Mouse (Mus musculus): ENCODE data around the gene Efna5. TPM values are rescaled to one million over a fixed set of nuclear protein-coding genes. Genes with fewer than 3 reads are reported as not detected.

Gene Efna5
- polyA plus RNA-seq, 1 experiment from 2014 or later = 24.5 TPM

DNA sequence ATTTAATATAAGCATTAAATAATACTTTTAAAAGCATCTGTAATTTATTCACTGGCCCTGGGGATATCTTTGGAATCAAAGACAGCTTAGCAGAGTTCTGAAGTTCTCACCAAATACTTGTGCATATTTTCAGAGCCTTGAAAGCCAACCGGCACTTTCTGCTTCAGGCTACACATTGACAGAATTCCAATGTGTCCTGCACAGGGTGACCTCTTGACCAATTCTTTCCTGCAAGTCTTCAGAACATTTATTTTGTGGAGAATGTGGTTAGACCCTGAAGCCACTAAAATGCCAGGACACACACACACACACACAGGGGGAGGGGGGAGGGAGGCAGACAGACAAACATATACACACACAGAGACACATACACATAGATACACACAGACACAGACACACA, 199.4 kb downstream of the Efna5 start:
- Histone ChIP-seq H3K9me3 (replicated peaks; ENCODE audit: control insufficient read depth, low read length) (no peaks in the 10 kb centered on the region), H3K4me3 (ENCODE audit: low read depth, low read length) (no peak overlapping the region), H3K27me3 (ENCODE audit: control insufficient read depth, insufficient read depth, low read length) (no peaks in the 10 kb centered on the region), H3K27ac (ENCODE audit: low read depth, low read length) (no peak overlapping the region), H3K4me1 (ENCODE audit: control insufficient read depth, insufficient read depth, low read length) (peaks cover 10% of the 10 kb centered on the region), H3K36me3 (ENCODE audit: control insufficient read depth, insufficient read depth, low read length) (no peaks in the 10 kb centered on the region), H3K9ac (ENCODE audit: low read depth, low read length) (no peak overlapping the region), H3K4me2 (no peak overlapping the region)
- ATAC-seq (replicated peaks; ENCODE audit: insufficient number of reproducible peaks, low FRiP score, low TSS enrichment) = no peak
- WGBS (ENCODE audit: insufficient replicate concordance) = 34% methylated on average over 1 of the region's 1 CpGs

DNA sequence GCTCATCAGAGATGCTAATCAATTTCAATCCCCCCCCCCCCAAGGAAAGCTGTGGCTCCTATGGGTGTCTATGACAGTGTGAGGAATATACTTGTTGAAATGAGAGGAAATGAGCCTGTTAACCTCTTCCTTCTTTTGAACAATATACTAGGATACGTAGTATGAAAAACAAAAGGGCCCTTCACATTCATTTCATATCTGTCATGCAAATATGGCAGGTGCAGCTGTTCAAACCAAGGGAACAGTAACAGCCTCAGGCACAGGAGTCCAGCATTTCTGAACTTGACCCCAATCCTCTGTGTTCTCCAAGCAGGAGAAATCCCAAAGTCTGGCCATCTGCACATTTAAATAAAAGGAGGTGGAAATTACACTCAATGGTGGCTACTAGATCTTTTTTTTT, 200.4 kb downstream of the Efna5 start:
- ATAC-seq (replicated peaks; ENCODE audit: insufficient number of reproducible peaks, low FRiP score, low TSS enrichment) = no peak
- H3K9ac ChIP-seq (ENCODE audit: low read depth, low read length) = no peak overlapping the region
- H3K27me3 ChIP-seq (ENCODE audit: control insufficient read depth, insufficient read depth, low read length) = no peaks in the 10 kb centered on the region
- H3K4me1 ChIP-seq (ENCODE audit: control insufficient read depth, insufficient read depth, low read length) = peaks cover 14% of the 10 kb centered on the region
- 75% methylated on average over 1 of the region's 1 CpGs for WGBS (ENCODE audit: insufficient replicate concordance)
- H3K4me3 ChIP-seq (ENCODE audit: low read depth, low read length) = no peak overlapping the region
- no peaks in the 10 kb centered on the region for H3K9me3 ChIP-seq (replicated peaks; ENCODE audit: control insufficient read depth, low read length)
- H3K36me3 ChIP-seq (ENCODE audit: control insufficient read depth, insufficient read depth, low read length) = no peaks in the 10 kb centered on the region
- no peak overlapping the region for H3K4me2 ChIP-seq
- H3K27ac ChIP-seq (ENCODE audit: low read depth, low read length) = no peak overlapping the region

- ATAC-seq (replicated peaks; ENCODE audit: insufficient number of reproducible peaks, low FRiP score, low TSS enrichment) = no peak
- no peak overlapping the region for H3K9ac ChIP-seq (ENCODE audit: low read depth, low read length)
- H3K27me3 ChIP-seq (ENCODE audit: control insufficient read depth, insufficient read depth, low read length) = no peaks in the 10 kb centered on the region
- H3K4me2 ChIP-seq = no peak overlapping the region
- peaks cover 14% of the 10 kb centered on the region for H3K4me1 ChIP-seq (ENCODE audit: control insufficient read depth, insufficient read depth, low read length)
- H3K4me3 ChIP-seq (ENCODE audit: low read depth, low read length) = no peak overlapping the region
- peak overlapping the region; percentile 46; the same call in 1 of the 2 replicates for H3K27ac ChIP-seq (ENCODE audit: low read depth, low read length)
- no peaks in the 10 kb centered on the region for H3K36me3 ChIP-seq (ENCODE audit: control insufficient read depth, insufficient read depth, low read length)
- no peaks in the 10 kb centered on the region for H3K9me3 ChIP-seq (replicated peaks; ENCODE audit: control insufficient read depth, low read length)
- 53% methylated on average over 6 of the region's 6 CpGs for WGBS (ENCODE audit: insufficient replicate concordance)
These were observed 204.3 kb downstream of the Efna5 start for GRCm38 (mm10) chr17:62676832-62677231.

GRCm38 (mm10) chr17:62676409-62676808, 204.7 kb downstream of the Efna5 start:
- Histone ChIP-seq H3K36me3 (ENCODE audit: control insufficient read depth, insufficient read depth, low read length) (no peaks in the 10 kb centered on the region), H3K27ac (ENCODE audit: low read depth, low read length) (peak overlapping the region; percentile 46; the same call in 1 of the 2 replicates), H3K4me3 (ENCODE audit: low read depth, low read length) (no peak overlapping the region), H3K27me3 (ENCODE audit: control insufficient read depth, insufficient read depth, low read length) (no peaks in the 10 kb centered on the region), H3K4me2 (no peak overlapping the region), H3K4me1 (ENCODE audit: control insufficient read depth, insufficient read depth, low read length) (peaks cover 14% of the 10 kb centered on the region), H3K9me3 (replicated peaks; ENCODE audit: control insufficient read depth, low read length) (no peaks in the 10 kb centered on the region), H3K9ac (ENCODE audit: low read depth, low read length) (no peak overlapping the region)
- 27% methylated on average over 6 of the region's 6 CpGs for WGBS (ENCODE audit: insufficient replicate concordance)
- ATAC-seq (replicated peaks; ENCODE audit: insufficient number of reproducible peaks, low FRiP score, low TSS enrichment) = no peak

GRCm38 (mm10) chr17:62675811-62676255, 205.3 kb downstream of the Efna5 start:
- Histone ChIP-seq H3K9ac (ENCODE audit: low read depth, low read length) (no peak overlapping the region), H3K27ac (ENCODE audit: low read depth, low read length) (no peak overlapping the region), H3K4me1 (ENCODE audit: control insufficient read depth, insufficient read depth, low read length) (peaks cover 14% of the 10 kb centered on the region), H3K4me3 (ENCODE audit: low read depth, low read length) (no peak overlapping the region), H3K4me2 (no peak overlapping the region), H3K27me3 (ENCODE audit: control insufficient read depth, insufficient read depth, low read length) (no peaks in the 10 kb centered on the region), H3K36me3 (ENCODE audit: control insufficient read depth, insufficient read depth, low read length) (no peaks in the 10 kb centered on the region), H3K9me3 (replicated peaks; ENCODE audit: control insufficient read depth, low read length) (no peaks in the 10 kb centered on the region)
- ATAC-seq (replicated peaks; ENCODE audit: insufficient number of reproducible peaks, low FRiP score, low TSS enrichment) = no peak
- WGBS (ENCODE audit: insufficient replicate concordance) = 48% methylated on average over 5 of the region's 5 CpGs

DNA sequence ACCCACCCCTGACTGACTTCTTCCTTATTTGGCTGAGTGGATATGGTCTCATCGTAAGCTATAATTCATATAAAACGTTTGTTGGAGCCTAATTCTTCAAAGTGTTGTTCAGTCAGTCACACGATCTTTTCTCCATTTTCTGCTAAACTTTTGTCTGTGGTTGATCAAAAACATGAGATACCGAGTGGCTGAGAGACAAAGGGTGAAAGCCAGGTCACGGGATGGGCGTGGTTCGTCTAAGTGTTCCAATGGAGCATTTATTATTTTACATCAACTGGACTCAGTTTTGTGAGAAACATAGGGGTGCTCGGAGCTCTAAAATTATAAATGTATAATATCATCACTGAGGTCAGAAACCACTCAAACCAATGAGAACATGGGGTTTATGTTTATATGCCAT, 209.0 kb downstream of the Efna5 start:
- Histone ChIP-seq H3K27ac (ENCODE audit: low read depth, low read length) (no peak overlapping the region), H3K4me3 (ENCODE audit: low read depth, low read length) (no peak overlapping the region), H3K9ac (ENCODE audit: low read depth, low read length) (no peak overlapping the region), H3K27me3 (ENCODE audit: control insufficient read depth, insufficient read depth, low read length) (no peaks in the 10 kb centered on the region), H3K4me1 (ENCODE audit: control insufficient read depth, insufficient read depth, low read length) (peaks cover 8% of the 10 kb centered on the region), H3K4me2 (no peak overlapping the region), H3K36me3 (ENCODE audit: control insufficient read depth, insufficient read depth, low read length) (no peaks in the 10 kb centered on the region), H3K9me3 (replicated peaks; ENCODE audit: control insufficient read depth, low read length) (no peaks in the 10 kb centered on the region)
- WGBS (ENCODE audit: insufficient replicate concordance) = 72% methylated on average over 8 of the region's 8 CpGs
- no peak for ATAC-seq (replicated peaks; ENCODE audit: insufficient number of reproducible peaks, low FRiP score, low TSS enrichment)

- H3K36me3 ChIP-seq (ENCODE audit: control insufficient read depth, insufficient read depth, low read length) = no peaks in the 10 kb centered on the region
- H3K4me1 ChIP-seq (ENCODE audit: control insufficient read depth, insufficient read depth, low read length) = peaks cover 4% of the 10 kb centered on the region; the same call in 1 of the 2 replicates
- H3K9me3 ChIP-seq (replicated peaks; ENCODE audit: control insufficient read depth, low read length) = no peaks in the 10 kb centered on the region
- H3K27ac ChIP-seq (ENCODE audit: low read depth, low read length) = no peak overlapping the region
- 86% methylated on average over 6 of the region's 6 CpGs for WGBS (ENCODE audit: insufficient replicate concordance)
- no peak overlapping the region for H3K4me3 ChIP-seq (ENCODE audit: low read depth, low read length)
- no peak overlapping the region for H3K9ac ChIP-seq (ENCODE audit: low read depth, low read length)
- H3K4me2 ChIP-seq = no peak overlapping the region
- no peaks in the 10 kb centered on the region for H3K27me3 ChIP-seq (ENCODE audit: control insufficient read depth, insufficient read depth, low read length)
- ATAC-seq (replicated peaks; ENCODE audit: insufficient number of reproducible peaks, low FRiP score, low TSS enrichment) = no peak
These were observed 214.4 kb downstream of the Efna5 start for GRCm38 (mm10) chr17:62666761-62667160.

GRCm38 (mm10) chr17:62665823-62666222, 215.3 kb downstream of the Efna5 start:
- Histone ChIP-seq H3K4me2 (no peak overlapping the region), H3K36me3 (ENCODE audit: control insufficient read depth, insufficient read depth, low read length) (no peaks in the 10 kb centered on the region), H3K4me1 (ENCODE audit: control insufficient read depth, insufficient read depth, low read length) (peaks cover 4% of the 10 kb centered on the region; the same call in 1 of the 2 replicates), H3K9me3 (replicated peaks; ENCODE audit: control insufficient read depth, low read length) (no peaks in the 10 kb centered on the region), H3K4me3 (ENCODE audit: low read depth, low read length) (no peak overlapping the region), H3K27me3 (ENCODE audit: control insufficient read depth, insufficient read depth, low read length) (no peaks in the 10 kb centered on the region), H3K9ac (ENCODE audit: low read depth, low read length) (no peak overlapping the region), H3K27ac (ENCODE audit: low read depth, low read length) (no peak overlapping the region)
- 87% methylated on average over 7 of the region's 7 CpGs for WGBS (ENCODE audit: insufficient replicate concordance)
- no peak for ATAC-seq (replicated peaks; ENCODE audit: insufficient number of reproducible peaks, low FRiP score, low TSS enrichment)

- no peak overlapping the region for H3K9ac ChIP-seq (ENCODE audit: low read depth, low read length)
- H3K27ac ChIP-seq (ENCODE audit: low read depth, low read length) = no peak overlapping the region
- no peak overlapping the region for H3K4me3 ChIP-seq (ENCODE audit: low read depth, low read length)
- H3K4me1 ChIP-seq (ENCODE audit: control insufficient read depth, insufficient read depth, low read length) = peaks cover 4% of the 10 kb centered on the region; the same call in 1 of the 2 replicates
- H3K4me2 ChIP-seq = no peak overlapping the region
- ATAC-seq (replicated peaks; ENCODE audit: insufficient number of reproducible peaks, low FRiP score, low TSS enrichment) = no peak
- WGBS (ENCODE audit: insufficient replicate concordance) = 47% methylated on average over 2 of the region's 2 CpGs
- H3K27me3 ChIP-seq (ENCODE audit: control insufficient read depth, insufficient read depth, low read length) = no peaks in the 10 kb centered on the region
- H3K36me3 ChIP-seq (ENCODE audit: control insufficient read depth, insufficient read depth, low read length) = no peaks in the 10 kb centered on the region
- H3K9me3 ChIP-seq (replicated peaks; ENCODE audit: control insufficient read depth, low read length) = no peaks in the 10 kb centered on the region
These were observed 216.4 kb downstream of the Efna5 start for GRCm38 (mm10) chr17:62664709-62665108.

Data from heart, embryonic 11.5 days (tissue).